Mouse (Mus musculus): Measurements from ENCODE around the gene Fam208b. TPM values are rescaled to one million over a fixed set of nuclear protein-coding genes. Genes with fewer than 3 reads are reported as not detected.
"Not testable (repeated sequence)": the region's sequence is repeated elsewhere in the genome, so short reads cannot be mapped to it uniquely, and the experiment has no call there.

Gene Fam208b
- polyA plus RNA-seq, 1 experiment, result 0.74 TPM

GRCm38 (mm10) chr13:3531692-3532320 lies 79.1 kb downstream of the Fam208b start:
- Histone ChIP-seq H3K4me3 (ENCODE audit: low read depth, low read length) (no peak overlapping the region), H3K4me1 (ENCODE audit: control insufficient read depth, insufficient read depth, insufficient read length, low read length) (peaks cover 10% of the 10 kb centered on the region; the same call in 1 of the 2 replicates), H3K27me3 (ENCODE audit: control insufficient read depth, insufficient read depth, low read length) (no peaks in the 10 kb centered on the region), H3K36me3 (ENCODE audit: control insufficient read depth, insufficient read depth, low read length) (no peaks in the 10 kb centered on the region), H3K27ac (ENCODE audit: insufficient read depth, low read depth, low read length) (no peak overlapping the region)
- WGBS, result 36% methylated on average over 10 of the region's 10 CpGs
- TF ChIP-seq CTCF (IDR thresholded peaks at IDR 0.05; ENCODE audit: extremely low read depth, insufficient read length, insufficient replicate concordance, low read depth, low read length), result no peak
- TF ChIP-seq POLR2A (IDR thresholded peaks at IDR 0.05; ENCODE audit: low read depth, low read length), result no peak

DNA sequence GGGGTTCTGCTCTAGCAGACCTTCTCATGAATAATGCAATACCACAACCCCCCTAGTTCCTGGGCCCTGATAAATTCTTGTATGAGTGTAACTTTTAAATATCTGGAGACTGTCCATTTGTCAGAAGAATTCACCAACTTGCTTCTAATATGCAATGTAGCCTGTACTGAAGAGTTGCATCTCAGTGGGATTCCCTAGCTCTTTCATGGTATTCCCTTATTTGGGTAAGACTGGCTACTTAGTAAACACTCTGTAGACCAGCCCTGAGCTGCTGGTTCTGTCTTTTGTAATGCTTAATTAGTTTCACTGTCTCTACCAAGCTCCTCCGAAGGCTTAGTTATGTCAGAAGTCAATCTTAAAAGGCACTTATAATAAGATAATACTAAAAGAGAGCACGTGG lies 79.7 kb downstream of the Fam208b start:
- WGBS, result 80% methylated on average over 2 of the region's 2 CpGs
- H3K4me3 ChIP-seq (ENCODE audit: low read depth, low read length); H3K36me3 ChIP-seq (ENCODE audit: control insufficient read depth, insufficient read depth, low read length); H3K27me3 ChIP-seq (ENCODE audit: control insufficient read depth, insufficient read depth, low read length); H3K27ac ChIP-seq (ENCODE audit: insufficient read depth, low read depth, low read length): not testable (repeated sequence)
- peaks cover 10% of the 10 kb centered on the region; the same call in 1 of the 2 replicates for H3K4me1 ChIP-seq (ENCODE audit: control insufficient read depth, insufficient read depth, insufficient read length, low read length)

GRCm38 (mm10) chr13:3530451-3530850 lies 80.5 kb downstream of the Fam208b start:
- WGBS, result 42% methylated on average over 3 of the region's 3 CpGs
- H3K4me1 ChIP-seq (ENCODE audit: control insufficient read depth, insufficient read depth, insufficient read length, low read length), result peaks cover 10% of the 10 kb centered on the region; the same call in 1 of the 2 replicates
- no peaks in the 10 kb centered on the region for H3K36me3 ChIP-seq (ENCODE audit: control insufficient read depth, insufficient read depth, low read length)
- no peaks in the 10 kb centered on the region for H3K27me3 ChIP-seq (ENCODE audit: control insufficient read depth, insufficient read depth, low read length)
- no peak overlapping the region for H3K4me3 ChIP-seq (ENCODE audit: low read depth, low read length)
- TF ChIP-seq POLR2A (IDR thresholded peaks at IDR 0.05; ENCODE audit: low read depth, low read length), result no peak
- no peak for TF ChIP-seq CTCF (IDR thresholded peaks at IDR 0.05; ENCODE audit: extremely low read depth, insufficient read length, insufficient replicate concordance, low read depth, low read length)
- 0 out of 2 replicates have a peak overlapping the region, but pooled peaks have one; percentile 42 for H3K27ac ChIP-seq (ENCODE audit: insufficient read depth, low read depth, low read length)

DNA sequence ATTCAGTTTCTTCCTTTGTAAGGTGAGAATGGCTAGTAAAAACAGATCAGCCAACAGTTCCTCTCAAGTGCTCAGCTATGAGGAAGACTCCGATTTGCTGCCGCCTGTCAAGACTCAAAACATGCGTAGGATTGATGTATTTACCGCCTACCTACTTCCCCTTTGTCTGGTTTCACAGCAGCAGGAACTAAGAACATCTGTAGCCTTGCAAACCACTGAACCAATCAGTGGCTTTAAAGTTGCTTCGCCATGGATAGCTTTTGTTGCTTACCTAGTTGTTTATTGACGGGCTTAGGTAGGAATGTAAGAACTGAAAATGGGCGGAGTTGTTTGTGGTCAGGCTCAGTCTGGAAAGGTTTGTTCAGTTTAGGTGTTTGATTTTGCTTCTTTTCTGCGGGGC lies 84.6 kb downstream of the Fam208b start:
- no peak for TF ChIP-seq POLR2A (IDR thresholded peaks at IDR 0.05; ENCODE audit: low read depth, low read length)
- TF ChIP-seq CTCF (IDR thresholded peaks at IDR 0.05; ENCODE audit: extremely low read depth, insufficient read length, insufficient replicate concordance, low read depth, low read length), result no peak
- no peak overlapping the region for H3K4me3 ChIP-seq (ENCODE audit: low read depth, low read length)
- 78% methylated on average over 8 of the region's 8 CpGs for WGBS
- H3K27ac ChIP-seq (ENCODE audit: insufficient read depth, low read depth, low read length), result peak overlapping the region; percentile 89
- peaks cover 12% of the 10 kb centered on the region; the same call in 1 of the 2 replicates for H3K4me1 ChIP-seq (ENCODE audit: control insufficient read depth, insufficient read depth, insufficient read length, low read length)
- no peaks in the 10 kb centered on the region for H3K36me3 ChIP-seq (ENCODE audit: control insufficient read depth, insufficient read depth, low read length)
- H3K27me3 ChIP-seq (ENCODE audit: control insufficient read depth, insufficient read depth, low read length), result no peaks in the 10 kb centered on the region

DNA sequence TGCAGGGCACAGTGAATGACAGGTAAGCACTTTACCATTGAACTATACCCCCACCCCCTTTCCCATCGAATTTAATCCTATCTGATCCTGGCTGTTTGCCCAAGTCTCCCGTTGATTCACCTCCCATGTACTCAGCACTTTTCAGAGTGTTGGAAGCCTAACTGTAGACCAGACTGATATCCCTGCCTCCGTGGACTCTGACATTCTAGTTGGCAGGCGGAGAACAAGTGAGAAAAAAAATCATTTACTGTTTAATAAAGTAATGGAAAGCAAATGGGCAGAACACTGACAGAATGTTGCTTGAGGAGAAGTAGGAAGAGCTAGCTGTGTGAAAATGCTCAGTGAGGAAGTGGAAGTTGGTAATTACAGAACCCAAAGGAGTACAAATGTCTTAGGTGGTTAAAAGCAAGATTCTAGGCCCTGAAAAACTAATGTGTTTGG lies 85.3 kb downstream of the Fam208b start:
- Histone ChIP-seq H3K27me3 (ENCODE audit: control insufficient read depth, insufficient read depth, low read length) (no peaks in the 10 kb centered on the region), H3K4me3 (ENCODE audit: low read depth, low read length) (no peak overlapping the region), H3K4me1 (ENCODE audit: control insufficient read depth, insufficient read depth, insufficient read length, low read length) (peaks cover 11% of the 10 kb centered on the region; the same call in 1 of the 2 replicates), H3K36me3 (ENCODE audit: control insufficient read depth, insufficient read depth, low read length) (no peaks in the 10 kb centered on the region), H3K27ac (ENCODE audit: insufficient read depth, low read depth, low read length) (peak overlapping the region; percentile 89)
- TF ChIP-seq CTCF (IDR thresholded peaks at IDR 0.05; ENCODE audit: extremely low read depth, insufficient read length, insufficient replicate concordance, low read depth, low read length) (no peak), POLR2A (IDR thresholded peaks at IDR 0.05; ENCODE audit: low read depth, low read length) (no peak)
- 15% methylated on average over 4 of the region's 4 CpGs for WGBS

- Histone ChIP-seq H3K4me1 (ENCODE audit: control insufficient read depth, insufficient read depth, insufficient read length, low read length) (peaks cover 7% of the 10 kb centered on the region; the same call in 1 of the 2 replicates), H3K27me3 (ENCODE audit: control insufficient read depth, insufficient read depth, low read length) (no peaks in the 10 kb centered on the region), H3K4me3 (ENCODE audit: low read depth, low read length) (no peak overlapping the region), H3K36me3 (ENCODE audit: control insufficient read depth, insufficient read depth, low read length) (no peaks in the 10 kb centered on the region), H3K27ac (ENCODE audit: insufficient read depth, low read depth, low read length) (no peak overlapping the region)
- TF ChIP-seq CTCF (IDR thresholded peaks at IDR 0.05; ENCODE audit: extremely low read depth, insufficient read length, insufficient replicate concordance, low read depth, low read length) (no peak), POLR2A (IDR thresholded peaks at IDR 0.05; ENCODE audit: low read depth, low read length) (no peak)
- 48% methylated on average over 1 of the region's 1 CpGs for WGBS
Observed at GRCm38 (mm10) chr13:3523946-3524345, 87.0 kb downstream of the Fam208b start.

GRCm38 (mm10) chr13:3523459-3523858 lies 87.4 kb downstream of the Fam208b start:
- TF ChIP-seq POLR2A (IDR thresholded peaks at IDR 0.05; ENCODE audit: low read depth, low read length) (no peak), CTCF (IDR thresholded peaks at IDR 0.05; ENCODE audit: extremely low read depth, insufficient read length, insufficient replicate concordance, low read depth, low read length) (no peak)
- Histone ChIP-seq H3K27ac (ENCODE audit: insufficient read depth, low read depth, low read length) (no peak overlapping the region), H3K36me3 (ENCODE audit: control insufficient read depth, insufficient read depth, low read length) (no peaks in the 10 kb centered on the region), H3K4me1 (ENCODE audit: control insufficient read depth, insufficient read depth, insufficient read length, low read length) (peaks cover 7% of the 10 kb centered on the region; the same call in 1 of the 2 replicates), H3K27me3 (ENCODE audit: control insufficient read depth, insufficient read depth, low read length) (no peaks in the 10 kb centered on the region), H3K4me3 (ENCODE audit: low read depth, low read length) (no peak overlapping the region)
- 22% methylated on average over 6 of the region's 6 CpGs for WGBS

GRCm38 (mm10) chr13:3519994-3520393 lies 90.9 kb downstream of the Fam208b start:
- H3K36me3 ChIP-seq (ENCODE audit: control insufficient read depth, insufficient read depth, low read length); H3K27ac ChIP-seq (ENCODE audit: insufficient read depth, low read depth, low read length); H3K27me3 ChIP-seq (ENCODE audit: control insufficient read depth, insufficient read depth, low read length); H3K4me1 ChIP-seq (ENCODE audit: control insufficient read depth, insufficient read depth, insufficient read length, low read length); H3K4me3 ChIP-seq (ENCODE audit: low read depth, low read length): not testable (repeated sequence)
- 28% methylated on average over 1 of the region's 1 CpGs for WGBS

DNA sequence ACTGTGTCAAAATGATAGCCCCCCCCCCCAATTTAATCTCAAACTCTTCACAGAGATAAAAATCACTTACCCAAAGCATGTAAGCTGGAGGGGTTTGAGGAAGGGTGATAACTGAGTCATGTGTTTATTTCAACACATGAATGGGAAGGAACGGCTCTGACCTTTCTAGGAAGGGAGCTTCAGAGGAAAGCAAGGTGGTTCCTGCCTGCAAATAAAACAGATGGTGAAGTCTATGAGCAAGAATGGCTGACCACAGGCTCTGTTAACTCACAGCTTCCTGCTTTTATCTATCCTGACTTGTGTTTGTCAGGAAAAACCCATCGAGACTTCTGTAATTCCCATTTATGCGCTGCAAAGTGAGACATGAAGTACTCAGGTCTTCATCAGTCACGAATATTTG lies 91.6 kb downstream of the Fam208b start:
- not testable (repeated sequence) for H3K4me3 ChIP-seq (ENCODE audit: low read depth, low read length); H3K4me1 ChIP-seq (ENCODE audit: control insufficient read depth, insufficient read depth, insufficient read length, low read length); H3K27ac ChIP-seq (ENCODE audit: insufficient read depth, low read depth, low read length); H3K27me3 ChIP-seq (ENCODE audit: control insufficient read depth, insufficient read depth, low read length); H3K36me3 ChIP-seq (ENCODE audit: control insufficient read depth, insufficient read depth, low read length)
- WGBS, result 60% methylated on average over 4 of the region's 4 CpGs
